Mouse (Mus musculus) lung, adult 2 months (tissue): ENCODE data around the gene Rgs14.

Source experiments
- CTCF ChIP-seq: fragments of 200-500 bp; IDR thresholded peaks from 2 replicates; pipeline ENCODE4 v1.5.1; 2011; ENCODE audit warnings: mild to moderate bottlenecking, low read length, control low read depth; ENCODE audit not compliant: insufficient read depth
- POLR2A ChIP-seq: fragments of 200-500 bp; IDR thresholded peaks from 2 replicates; pipeline ENCODE4 v1.6.1; 2011; ENCODE audit warnings: low read depth, mild to moderate bottlenecking, control low read depth, low read length, borderline replicate concordance; ENCODE audit errors: extremely low read depth

DNA sequence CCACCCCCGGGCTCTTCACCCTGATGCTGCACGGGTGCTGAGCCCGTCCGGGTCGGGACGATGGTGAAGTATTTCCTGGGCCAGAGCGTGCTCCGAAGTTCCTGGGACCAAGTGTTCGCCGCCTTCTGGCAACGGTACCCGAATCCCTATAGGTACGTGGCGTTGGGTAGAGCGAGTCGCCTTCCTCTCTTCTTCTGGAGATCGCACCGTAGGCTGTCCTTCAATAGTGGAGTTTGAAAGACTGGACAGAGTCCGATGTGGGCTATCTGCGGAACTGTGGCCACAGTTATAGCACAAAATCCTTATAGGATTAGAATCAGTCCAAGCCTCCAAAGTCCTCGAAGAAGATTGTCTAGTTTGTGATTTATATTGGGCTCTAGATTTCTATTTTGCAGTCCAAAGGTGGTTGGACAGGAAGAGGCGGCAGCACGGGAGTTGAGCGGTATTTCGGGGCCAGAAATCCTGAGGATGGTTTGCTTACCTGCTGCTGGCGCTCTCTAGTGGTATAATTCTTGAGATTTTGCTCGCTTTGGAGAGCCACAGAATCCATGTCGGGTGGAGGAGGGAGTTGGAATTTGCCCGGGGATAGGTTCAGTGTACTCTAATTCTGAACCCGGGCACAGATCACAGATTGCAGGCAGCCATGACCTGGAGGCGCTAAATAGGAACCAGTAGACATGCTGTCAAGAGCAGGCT, 47.3 kb upstream of the Rgs14 start:
- TF ChIP-seq POLR2A (no peak), CTCF (0 out of 2 replicates have a peak, but pooled peaks have one; percentile 11)
